Mouse (Mus musculus) forebrain, embryonic 16.5 days (tissue): ENCODE data around the gene Col5a1. TPM values are rescaled to one million over a fixed set of nuclear protein-coding genes. Genes with fewer than 3 reads are reported as not detected.
A peak's percentile ranks its signal among the peaks of the same experiment; 100 is the strongest.

Source experiments
- ATAC-seq: fragments of 200-750 bp; cut with Nextera tagmentation; 2 replicates; pipeline ENCODE4 v1.8.0; 2017; ENCODE audit warnings: mild to moderate bottlenecking, moderate library complexity
- H3K27ac ChIP-seq: fragments of 300-500 bp; sonication (generic); 2 replicates; pipeline ENCODE4 v1.5.1; 2014; ENCODE audit warnings: low read length, control low read depth
- H3K27me3 ChIP-seq: fragments of 300-500 bp; sonication (generic); replicated peaks from 2 replicates; pipeline ENCODE4 v1.6.1; 2014; ENCODE audit warnings: low read length; ENCODE audit not compliant: control insufficient read depth, insufficient read depth
- H3K36me3 ChIP-seq: fragments of 300-500 bp; sonication (generic); 2 replicates; pipeline ENCODE4 v1.6.1; 2014; ENCODE audit not compliant: control insufficient read depth, insufficient read depth
- H3K4me1 ChIP-seq: fragments of 300-500 bp; sonication (generic); replicated peaks from 2 replicates; pipeline ENCODE4 v1.6.1; 2014; ENCODE audit warnings: low read length; ENCODE audit not compliant: control insufficient read depth, insufficient read depth
- H3K4me2 ChIP-seq: fragments of 300-500 bp; sonication (generic); 2 replicates; pipeline ENCODE4 v1.6.1; 2014; ENCODE audit warnings: mild to moderate bottlenecking, low read length, control low read depth
- H3K4me3 ChIP-seq: fragments of 300-500 bp; sonication (generic); replicated peaks from 2 replicates; pipeline ENCODE4 v1.5.1; 2014; ENCODE audit warnings: mild to moderate bottlenecking, low read length, control low read depth
- H3K9ac ChIP-seq: fragments of 300-500 bp; sonication (generic); replicated peaks from 2 replicates; pipeline ENCODE4 v1.6.1; 2014; ENCODE audit warnings: low read depth, low read length, control low read depth
- H3K9me3 ChIP-seq: fragments of 300-500 bp; sonication (generic); 2 replicates; pipeline ENCODE4 v1.6.1; 2016; ENCODE audit warnings: low read length; ENCODE audit not compliant: control insufficient read depth
- WGBS: fragments of 180-500 bp; shearing (Covaris S2); extraction: QIAGEN DNeasy Blood & Tissue Kit; methylation state at CpG from one replicate; pipeline ENCODE4 v1.1.7; 2014; 5-methylcytosine and 5-hydroxymethylcytosine counted together
- polyA plus RNA-seq: library from polyadenylated mRNA; unstranded; fragments of >200 nt; fragmentation: Nextera tagmentation; extraction: Ambion mirVana; gene quantifications from 2 replicates; pipeline ENCODE4 v1.2.1, GENCODE M21; 2015

Col5a1 gene
- polyA plus RNA-seq, 1 experiment from 2014 or later: 4.8 TPM

- 84% methylated on average over 3 of the region's 3 CpGs for WGBS
- ATAC-seq: no peak
Observed at GRCm38 (mm10) chr2:27924463-27924862, 38.2 kb downstream of the Col5a1 start.

GRCm38 (mm10) chr2:27926478-27927165 lies 40.4 kb downstream of the Col5a1 start:
- H3K4me3 ChIP-seq: no peak overlapping the region
- H3K4me1 ChIP-seq: no peaks in the 10 kb centered on the region; the same call in 1 of the 2 replicates
- no peaks in the 10 kb centered on the region for H3K27me3 ChIP-seq
- 57% methylated on average over 7 of the region's 7 CpGs for WGBS
- H3K27ac ChIP-seq: no peak overlapping the region
- ATAC-seq: peak; percentile 40
- H3K4me2 ChIP-seq: no peak overlapping the region
- H3K36me3 ChIP-seq: no peaks in the 10 kb centered on the region
- H3K9me3 ChIP-seq: no peaks in the 10 kb centered on the region
- H3K9ac ChIP-seq: no peak overlapping the region

More at GRCm38 (mm10) chr2:27924463-27924862, 38.2 kb downstream of the Col5a1 start:
- H3K4me2 ChIP-seq: no peak overlapping the region
- no peak overlapping the region for H3K4me3 ChIP-seq
- no peaks in the 10 kb centered on the region for H3K9me3 ChIP-seq
- H3K27ac ChIP-seq: no peak overlapping the region
- no peaks in the 10 kb centered on the region for H3K27me3 ChIP-seq
- H3K4me1 ChIP-seq: no peaks in the 10 kb centered on the region
- no peaks in the 10 kb centered on the region for H3K36me3 ChIP-seq
- H3K9ac ChIP-seq: no peak overlapping the region

- Histone ChIP-seq H3K4me1 (peaks cover 13% of the 10 kb centered on the region), H3K4me2 (no peak overlapping the region), H3K4me3 (no peak overlapping the region), H3K9ac (no peak overlapping the region), H3K36me3 (no peaks in the 10 kb centered on the region), H3K27ac (no peak overlapping the region), H3K27me3 (no peaks in the 10 kb centered on the region), H3K9me3 (no peaks in the 10 kb centered on the region)
- 91% methylated on average over 5 of the region's 5 CpGs for WGBS
- ATAC-seq: no peak
Observed at GRCm38 (mm10) chr2:27930471-27931015, 44.3 kb downstream of the Col5a1 start.

GRCm38 (mm10) chr2:27931130-27931529 lies 44.9 kb downstream of the Col5a1 start:
- ATAC-seq: no peak

GRCm38 (mm10) chr2:27931971-27932370 lies 45.7 kb downstream of the Col5a1 start:
- no peak overlapping the region for H3K4me3 ChIP-seq
- no peak overlapping the region for H3K9ac ChIP-seq
- H3K36me3 ChIP-seq: no peaks in the 10 kb centered on the region
- no peaks in the 10 kb centered on the region for H3K9me3 ChIP-seq
- no peak overlapping the region for H3K4me2 ChIP-seq
- no peak overlapping the region; the same call in 1 of the 2 replicates for H3K27ac ChIP-seq
- WGBS: 52% methylated on average over 3 of the region's 3 CpGs
- peaks cover 20% of the 10 kb centered on the region for H3K4me1 ChIP-seq
- H3K27me3 ChIP-seq: no peaks in the 10 kb centered on the region
- ATAC-seq: no peak

More at GRCm38 (mm10) chr2:27931130-27931529, 44.9 kb downstream of the Col5a1 start:
- no peak overlapping the region for H3K4me3 ChIP-seq
- H3K27me3 ChIP-seq: no peaks in the 10 kb centered on the region
- 76% methylated on average over 6 of the region's 6 CpGs for WGBS
- H3K9ac ChIP-seq: no peak overlapping the region
- no peaks in the 10 kb centered on the region for H3K9me3 ChIP-seq
- no peaks in the 10 kb centered on the region for H3K36me3 ChIP-seq
- no peak overlapping the region for H3K4me2 ChIP-seq
- H3K4me1 ChIP-seq: peaks cover 13% of the 10 kb centered on the region
- H3K27ac ChIP-seq: no peak overlapping the region

- H3K27me3 ChIP-seq: no peaks in the 10 kb centered on the region
- ATAC-seq: peak; percentile 23; the same call in 1 of the 2 replicates
- no peak overlapping the region for H3K27ac ChIP-seq
- H3K4me2 ChIP-seq: no peak overlapping the region
- H3K36me3 ChIP-seq: no peaks in the 10 kb centered on the region
- no peak overlapping the region for H3K9ac ChIP-seq
- H3K9me3 ChIP-seq: no peaks in the 10 kb centered on the region
- H3K4me3 ChIP-seq: no peak overlapping the region
- 11% methylated on average over 11 of the region's 11 CpGs for WGBS
- peaks cover 21% of the 10 kb centered on the region for H3K4me1 ChIP-seq
Observed at GRCm38 (mm10) chr2:27934269-27934668, 48.0 kb downstream of the Col5a1 start.

- H3K4me1 ChIP-seq: peaks cover 21% of the 10 kb centered on the region
- H3K9me3 ChIP-seq: no peaks in the 10 kb centered on the region
- H3K36me3 ChIP-seq: no peaks in the 10 kb centered on the region
- no peak for ATAC-seq
- H3K4me2 ChIP-seq: no peak overlapping the region
- no peak overlapping the region for H3K4me3 ChIP-seq
- no peaks in the 10 kb centered on the region for H3K27me3 ChIP-seq
- 88% methylated on average over 9 of the region's 9 CpGs for WGBS
- H3K9ac ChIP-seq: no peak overlapping the region
- 0 out of 2 replicates have a peak overlapping the region, but pooled peaks have one; percentile 14 for H3K27ac ChIP-seq
Observed at GRCm38 (mm10) chr2:27934831-27935230, 48.6 kb downstream of the Col5a1 start.

- ATAC-seq: no peak
- H3K4me3 ChIP-seq: no peak overlapping the region
- H3K4me1 ChIP-seq: peaks cover 21% of the 10 kb centered on the region
- no peak overlapping the region for H3K9ac ChIP-seq
- H3K27me3 ChIP-seq: no peaks in the 10 kb centered on the region
- no peak overlapping the region for H3K4me2 ChIP-seq
- H3K9me3 ChIP-seq: no peaks in the 10 kb centered on the region
- WGBS: 87% methylated on average over 2 of the region's 2 CpGs
- no peaks in the 10 kb centered on the region for H3K36me3 ChIP-seq
- H3K27ac ChIP-seq: no peak overlapping the region
Observed at GRCm38 (mm10) chr2:27935441-27935840, 49.2 kb downstream of the Col5a1 start.

GRCm38 (mm10) chr2:27936607-27937191 lies 50.5 kb downstream of the Col5a1 start:
- Histone ChIP-seq H3K9ac (no peak overlapping the region), H3K9me3 (no peaks in the 10 kb centered on the region), H3K4me3 (no peak overlapping the region), H3K4me1 (peaks cover 21% of the 10 kb centered on the region), H3K4me2 (no peak overlapping the region), H3K27me3 (no peaks in the 10 kb centered on the region), H3K36me3 (no peaks in the 10 kb centered on the region), H3K27ac (no peak overlapping the region)
- 55% methylated on average over 9 of the region's 9 CpGs for WGBS
- ATAC-seq: no peak
